Mouse (Mus musculus): ENCODE measurements at regions not wholly inside any gene's neighbourhood (a gene's known extent, or its start where the extent isn't known, plus 50 kb on each side); places are given as distances from the start of the nearest gene placed in this dataset.

DNA sequence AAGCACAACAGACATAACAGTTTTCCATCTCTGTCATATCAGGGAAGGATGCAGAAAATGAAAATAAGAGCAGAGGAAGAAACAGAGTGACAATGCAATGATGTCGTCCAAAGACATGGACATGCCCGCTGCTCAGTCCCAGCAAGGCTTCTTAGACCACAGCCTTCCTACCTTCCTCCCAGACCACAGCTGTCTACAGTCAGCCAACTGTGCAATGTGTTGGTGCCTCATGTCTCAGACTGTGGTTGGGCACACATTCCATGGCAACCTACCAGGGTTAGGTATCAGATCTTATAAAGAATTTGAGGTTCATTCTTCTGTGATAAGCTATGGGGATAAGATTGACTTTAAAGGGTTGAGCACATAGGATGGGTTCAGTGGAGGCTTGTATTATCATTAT is 499.7 kb upstream of the Arid1b start:
- TF ChIP-seq CTCF (IDR thresholded peaks at IDR 0.05; ENCODE audit: low read depth) = no peak
- no peak for TF ChIP-seq EP300 (optimal IDR thresholded peaks at IDR 0.05)
